7 mouse cellular contexts compared by ENCODE assay signal in genomic region chr16:3127317-3127716, GRCm38 (mm10).
A peak's percentile ranks its signal among the peaks of the same experiment; 100 is the strongest.
DNase-seq lines count a peak whose midpoint lies in the region; ATAC-seq lines count a peak whose summit lies in the region.
"Not testable (repeated sequence)": the region's sequence is repeated elsewhere in the genome, so short reads cannot be mapped to it uniquely, and the experiment has no call there.

No protein-coding gene starts in this region.

- not testable (repeated sequence) for H3K9ac ChIP-seq in forebrain, embryonic 11.5 days (ENCODE audit: low read length); heart, embryonic 13.5 days; hindbrain, embryonic 15.5 days; midbrain, embryonic 11.5 days (ENCODE audit: low read length); neural tube, embryonic 11.5 days (ENCODE audit: low read length)

- not testable (repeated sequence) for H3K9me3 ChIP-seq in forebrain, embryonic 11.5 days (ENCODE audit: control insufficient read depth, low read length); heart, embryonic 13.5 days; hindbrain, embryonic 15.5 days; midbrain, embryonic 11.5 days (ENCODE audit: control insufficient read depth, low read length); neural tube, embryonic 11.5 days (ENCODE audit: control insufficient read depth, low read length)

- not testable (repeated sequence) for H3K36me3 ChIP-seq in forebrain, embryonic 11.5 days (ENCODE audit: control insufficient read depth, insufficient read depth, low read length); heart, embryonic 13.5 days; hindbrain, embryonic 15.5 days; midbrain, embryonic 11.5 days (ENCODE audit: control insufficient read depth, insufficient read depth, low read length); neural tube, embryonic 11.5 days (ENCODE audit: control insufficient read depth, insufficient read depth, low read length)

- not testable (repeated sequence) for H3K27ac ChIP-seq in forebrain, embryonic 11.5 days (ENCODE audit: low read depth, low read length); heart, embryonic 13.5 days (replicated peaks); hindbrain, embryonic 15.5 days (replicated peaks); midbrain, embryonic 11.5 days (ENCODE audit: low read depth, low read length); neural tube, embryonic 11.5 days (ENCODE audit: low read depth, low read length)

- H3K4me1 ChIP-seq in forebrain, embryonic 11.5 days (replicated peaks; ENCODE audit: control insufficient read depth, insufficient read depth, low read length); heart, embryonic 13.5 days; hindbrain, embryonic 15.5 days (replicated peaks); midbrain, embryonic 11.5 days (ENCODE audit: control insufficient read depth, insufficient read depth, low read length); neural tube, embryonic 11.5 days (ENCODE audit: control insufficient read depth, insufficient read depth, low read length): not testable (repeated sequence)

- peak; percentile 2 for DNase-seq in ES-CJ7 (ENCODE audit: low read depth, low spot score)
- DNase-seq in forebrain, embryonic 11.5 days (ENCODE audit: low spot score); midbrain, embryonic 11.5 days (ENCODE audit: low spot score, missing footprints); neural tube, embryonic 11.5 days (ENCODE audit: low spot score): not testable (repeated sequence)
- peak; percentile 2 for DNase-seq in kidney, postnatal 14 days

- not testable (repeated sequence) for H3K4me2 ChIP-seq in forebrain, embryonic 11.5 days (ENCODE audit: low read depth, low read length, severe bottlenecking); heart, embryonic 13.5 days; hindbrain, embryonic 15.5 days; midbrain, embryonic 11.5 days; neural tube, embryonic 11.5 days (ENCODE audit: low read depth)

- WGBS in forebrain, embryonic 11.5 days: 40% methylated on average over 2 of the region's 2 CpGs
- WGBS in heart, embryonic 13.5 days: 44% methylated on average over 2 of the region's 2 CpGs
- WGBS in hindbrain, embryonic 15.5 days: 44% methylated on average over 2 of the region's 2 CpGs
- whole genome bisulfite sequencing in midbrain, embryonic 11.5 days: 32% methylated on average over 2 of the region's 2 CpGs
- 40% methylated on average over 2 of the region's 2 CpGs for WGBS in neural tube, embryonic 11.5 days

- H3K27me3 ChIP-seq in forebrain, embryonic 11.5 days (ENCODE audit: control insufficient read depth, insufficient read depth, low read length); heart, embryonic 13.5 days (replicated peaks); hindbrain, embryonic 15.5 days; midbrain, embryonic 11.5 days (ENCODE audit: control insufficient read depth, insufficient read depth, low read length); neural tube, embryonic 11.5 days (ENCODE audit: control insufficient read depth, insufficient read depth, low read length): not testable (repeated sequence)

- ATAC-seq in forebrain, embryonic 11.5 days (replicated peaks; ENCODE audit: low FRiP score): peak; percentile 71
- ATAC-seq in heart, embryonic 13.5 days (ENCODE audit: extremely low read depth, insufficient number of reproducible peaks, low FRiP score, low TSS enrichment): peak; percentile 34; the same call in 1 of the 2 replicates
- peak; percentile 56; the same call in 1 of the 2 replicates for ATAC-seq in hindbrain, embryonic 15.5 days (ENCODE audit: low FRiP score, low read depth)
- ATAC-seq in midbrain, embryonic 11.5 days (ENCODE audit: low FRiP score): 0 out of 2 replicates have a peak, but pooled peaks have one; percentile 62
- 0 out of 2 replicates have a peak, but pooled peaks have one; percentile 35 for ATAC-seq in neural tube, embryonic 11.5 days (ENCODE audit: insufficient read depth, low FRiP score, low TSS enrichment)

- not testable (repeated sequence) for H3K4me3 ChIP-seq in forebrain, embryonic 11.5 days (ENCODE audit: low read depth, low read length); heart, embryonic 13.5 days; hindbrain, embryonic 15.5 days; midbrain, embryonic 11.5 days (ENCODE audit: low read depth, low read length); neural tube, embryonic 11.5 days (ENCODE audit: low read depth, low read length)
